Mouse (Mus musculus): ENCODE data around the gene Abhd17a. TPM values are rescaled to one million over a fixed set of nuclear protein-coding genes. Genes with fewer than 3 reads are reported as not detected.

Gene Abhd17a
- polyA plus RNA-seq, 1 experiment from 2014 or later = 35.9 TPM

Small RNA genes within 50 kb of the gene (microRNA-seq; reads per million reads assigned to microRNA genes)
- gene Mir6912 = not detected

Other genes with a start within 250 kb of the Abhd17a start
- 2.2 and 3.4 TPM in 2 replicates for gene Adamtsl5, start 241.9 kb downstream of the Abhd17a start, polyA plus RNA-seq (2015; fragmentation: Nextera tagmentation; extraction: Ambion mirVana)
- 0.05 and 0.18 TPM in 2 replicates for gene Plk5, start 233.9 kb downstream of the Abhd17a start, polyA plus RNA-seq (2015; fragmentation: Nextera tagmentation; extraction: Ambion mirVana)
- 0.32 and 0.60 TPM in 2 replicates for gene Mex3d, start 202.7 kb downstream of the Abhd17a start, polyA plus RNA-seq (2015; fragmentation: Nextera tagmentation; extraction: Ambion mirVana)
- 49.2 and 52.7 TPM in 2 replicates for gene Mbd3, start 190.8 kb downstream of the Abhd17a start, polyA plus RNA-seq (2015; fragmentation: Nextera tagmentation; extraction: Ambion mirVana)
- 509 and 519 TPM in 2 replicates for gene Uqcr11, start 183.5 kb downstream of the Abhd17a start, polyA plus RNA-seq (2015; fragmentation: Nextera tagmentation; extraction: Ambion mirVana)
- gene Tcf3, start 156.7 kb downstream of the Abhd17a start, polyA plus RNA-seq (2015; fragmentation: Nextera tagmentation; extraction: Ambion mirVana) = 39.8 and 44.4 TPM in 2 replicates
- 0.02 TPM in 1 of 2 replicates, not detected in the other for gene Onecut3, start 95.5 kb downstream of the Abhd17a start, polyA plus RNA-seq (2015; fragmentation: Nextera tagmentation; extraction: Ambion mirVana)
- gene Atp8b3, start 51.2 kb downstream of the Abhd17a start, polyA plus RNA-seq (2015; fragmentation: Nextera tagmentation; extraction: Ambion mirVana) = 0.02 TPM in 1 of 2 replicates, not detected in the other
- 10.9 and 12.1 TPM in 2 replicates for gene Rexo1, start 28.8 kb downstream of the Abhd17a start, polyA plus RNA-seq (2015; fragmentation: Nextera tagmentation; extraction: Ambion mirVana)
- 9.6 and 10.7 TPM in 2 replicates for gene Klf16, start 13.0 kb downstream of the Abhd17a start, polyA plus RNA-seq (2015; fragmentation: Nextera tagmentation; extraction: Ambion mirVana)
- gene Scamp4, start 12.5 kb upstream of the Abhd17a start, polyA plus RNA-seq (2015; fragmentation: Nextera tagmentation; extraction: Ambion mirVana) = 35.3 and 38.3 TPM in 2 replicates
- 3.2 and 3.7 TPM in 2 replicates for gene Adat3, start 12.5 kb upstream of the Abhd17a start, polyA plus RNA-seq (2015; fragmentation: Nextera tagmentation; extraction: Ambion mirVana)
- 1.2 and 1.5 TPM in 2 replicates for gene Gm49322, start 15.7 kb upstream of the Abhd17a start, polyA plus RNA-seq (2015; fragmentation: Nextera tagmentation; extraction: Ambion mirVana)
- 5.0 and 9.8 TPM in 2 replicates for gene Csnk1g2, start 32.5 kb upstream of the Abhd17a start, polyA plus RNA-seq (2015; fragmentation: Nextera tagmentation; extraction: Ambion mirVana)
- 2.8 and 5.1 TPM in 2 replicates for gene Btbd2, start 66.7 kb upstream of the Abhd17a start, polyA plus RNA-seq (2015; fragmentation: Nextera tagmentation; extraction: Ambion mirVana)
- 41.5 and 54.4 TPM in 2 replicates for gene Mknk2, start 87.8 kb upstream of the Abhd17a start, polyA plus RNA-seq (2015; fragmentation: Nextera tagmentation; extraction: Ambion mirVana)
- 26.1 and 27.4 TPM in 2 replicates for gene Mob3a, start 111.6 kb upstream of the Abhd17a start, polyA plus RNA-seq (2015; fragmentation: Nextera tagmentation; extraction: Ambion mirVana)
- gene Izumo4, start 111.8 kb upstream of the Abhd17a start, polyA plus RNA-seq (2015; fragmentation: Nextera tagmentation; extraction: Ambion mirVana) = 9.3 and 10.4 TPM in 2 replicates
- 20.9 and 21.2 TPM in 2 replicates for gene Ap3d1, start 151.9 kb upstream of the Abhd17a start, polyA plus RNA-seq (2015; fragmentation: Nextera tagmentation; extraction: Ambion mirVana)
- gene Dot1l, start 164.9 kb upstream of the Abhd17a start, polyA plus RNA-seq (2015; fragmentation: Nextera tagmentation; extraction: Ambion mirVana) = 6.0 and 7.5 TPM in 2 replicates
- gene Sf3a2, start 207.9 kb upstream of the Abhd17a start, polyA plus RNA-seq (2015; fragmentation: Nextera tagmentation; extraction: Ambion mirVana) = 23.4 and 30.1 TPM in 2 replicates
- 61.4 and 64.7 TPM in 2 replicates for gene Plekhj1, start 208.3 kb upstream of the Abhd17a start, polyA plus RNA-seq (2015; fragmentation: Nextera tagmentation; extraction: Ambion mirVana)
- gene Amh, start 214.9 kb upstream of the Abhd17a start, polyA plus RNA-seq (2015; fragmentation: Nextera tagmentation; extraction: Ambion mirVana) = 0.08 TPM in 1 of 2 replicates, not detected in the other
- gene Jsrp1, start 223.2 kb upstream of the Abhd17a start, polyA plus RNA-seq (2015; fragmentation: Nextera tagmentation; extraction: Ambion mirVana) = 0.54 and 1.2 TPM in 2 replicates
- 1,363 and 1,382 TPM in 2 replicates for gene Oaz1, start 236.3 kb upstream of the Abhd17a start, polyA plus RNA-seq (2015; fragmentation: Nextera tagmentation; extraction: Ambion mirVana)